Mouse (Mus musculus) thymus, postnatal 4 days (tissue): ENCODE data around the gene Cdkn1a.

ENCODE experiments used
- DNase-seq: peaks from one replicate; pipeline ENCODE4 v3.0.0; 2021

The Cdkn1a gene

DNA sequence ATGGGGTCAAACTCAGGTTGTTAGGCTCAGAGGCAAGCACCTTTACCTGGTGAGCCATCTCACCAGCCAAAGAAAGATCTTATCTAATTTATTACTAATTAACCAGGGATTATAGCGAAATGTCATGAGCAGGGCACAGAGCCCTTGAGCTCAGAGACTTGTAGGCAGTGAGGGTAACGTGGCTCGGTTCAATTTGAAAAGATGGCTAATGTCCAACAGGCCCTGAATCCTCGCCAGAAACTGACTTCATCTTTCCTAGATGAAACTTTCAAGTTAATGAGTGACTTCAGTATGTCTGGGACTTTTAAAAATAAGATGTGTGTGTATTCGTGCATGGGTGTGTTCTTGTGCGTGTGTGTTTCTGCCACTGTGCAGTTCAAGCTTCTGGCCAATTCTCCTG, 32.0 kb downstream of the Cdkn1a start:
- peak; percentile 2 for DNase-seq

DNA sequence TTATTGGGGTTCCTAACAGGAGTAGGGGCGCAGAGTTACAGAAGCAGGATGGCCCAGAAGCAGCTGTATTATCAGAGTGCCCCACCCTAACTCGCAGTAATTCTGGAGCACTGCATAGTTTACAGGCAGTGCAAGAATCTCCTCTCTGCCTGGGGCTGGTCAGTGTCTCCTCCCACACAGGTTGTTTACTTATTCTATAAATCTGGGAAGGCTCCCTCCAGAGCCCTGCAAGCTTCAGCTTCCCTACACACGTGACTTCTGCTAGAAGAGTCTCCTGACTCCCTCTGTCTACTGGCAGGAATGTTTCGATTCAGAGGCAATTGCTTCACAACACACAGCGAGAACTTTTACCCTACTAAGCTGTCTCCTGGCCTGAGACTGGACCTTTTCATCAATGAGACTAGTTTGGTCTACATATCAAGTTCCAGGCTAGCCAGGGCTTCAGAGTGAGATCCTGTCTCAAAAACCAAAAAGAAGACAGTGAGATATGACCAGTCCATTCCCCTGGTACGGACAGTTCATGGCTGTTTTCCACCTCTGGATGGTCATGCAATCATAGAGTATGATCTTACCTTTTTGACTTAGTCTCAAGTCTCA, 32.9 kb downstream of the Cdkn1a start:
- DNase-seq, result peak; percentile 2

DNA sequence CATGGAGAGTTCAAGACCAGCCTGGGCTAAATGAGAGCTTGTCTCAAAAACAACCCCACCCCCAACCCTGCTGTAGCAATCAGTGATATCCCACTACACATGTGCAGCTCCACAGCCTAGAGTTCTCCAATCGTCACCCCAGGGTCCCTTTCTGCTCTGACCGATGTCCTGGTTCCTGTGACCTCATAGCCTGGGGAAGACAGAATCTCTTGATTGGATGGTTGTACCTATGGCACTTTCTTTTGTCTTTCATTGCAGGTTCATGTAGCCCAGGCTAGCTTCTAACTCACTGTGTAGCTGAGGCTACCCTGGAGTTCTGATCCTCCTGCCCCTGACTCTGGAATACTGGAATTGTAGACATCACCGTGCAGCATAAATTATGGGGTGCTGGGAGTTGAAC, 35.8 kb downstream of the Cdkn1a start:
- peak; percentile 0 for DNase-seq

DNA sequence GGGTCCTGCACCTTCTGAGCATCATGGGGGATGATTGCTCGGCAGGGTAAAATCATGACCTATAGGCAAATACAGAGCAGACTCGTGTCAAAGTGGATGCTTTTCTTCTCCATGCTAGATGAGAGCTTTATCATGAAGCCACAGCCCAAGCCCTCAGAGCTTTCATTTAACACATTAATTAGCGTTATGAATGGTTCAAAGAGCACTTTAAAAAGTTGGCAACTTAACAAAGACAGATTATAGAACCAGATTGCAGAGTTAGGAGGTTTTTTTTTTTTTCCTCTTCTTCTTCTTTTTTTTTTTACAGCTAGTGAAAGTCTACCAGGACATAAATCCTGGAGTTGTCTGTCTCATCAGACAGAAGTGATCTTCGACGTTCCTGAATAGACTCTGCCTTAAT, 38.6 kb downstream of the Cdkn1a start:
- DNase-seq, result no peak

DNA sequence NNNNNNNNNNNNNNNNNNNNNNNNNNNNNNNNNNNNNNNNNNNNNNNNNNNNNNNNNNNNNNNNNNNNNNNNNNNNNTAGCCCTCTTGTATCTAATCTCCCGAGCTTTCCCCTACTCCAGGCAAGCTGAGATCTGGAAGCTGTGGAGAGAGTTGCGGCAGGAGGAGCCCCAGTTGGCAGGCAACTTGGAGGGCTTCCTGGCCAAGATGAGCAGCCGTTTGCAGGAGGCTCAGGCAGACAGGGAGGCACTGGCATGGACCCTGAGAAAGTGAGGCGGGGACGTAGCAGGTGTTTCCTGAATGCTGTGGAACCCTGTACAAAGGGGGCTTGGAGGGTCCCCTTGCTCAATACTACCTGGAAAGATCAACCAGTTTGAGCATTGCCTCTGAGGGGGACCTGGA, 44.3 kb downstream of the Cdkn1a start:
- DNase-seq, result peak; percentile 58

DNA sequence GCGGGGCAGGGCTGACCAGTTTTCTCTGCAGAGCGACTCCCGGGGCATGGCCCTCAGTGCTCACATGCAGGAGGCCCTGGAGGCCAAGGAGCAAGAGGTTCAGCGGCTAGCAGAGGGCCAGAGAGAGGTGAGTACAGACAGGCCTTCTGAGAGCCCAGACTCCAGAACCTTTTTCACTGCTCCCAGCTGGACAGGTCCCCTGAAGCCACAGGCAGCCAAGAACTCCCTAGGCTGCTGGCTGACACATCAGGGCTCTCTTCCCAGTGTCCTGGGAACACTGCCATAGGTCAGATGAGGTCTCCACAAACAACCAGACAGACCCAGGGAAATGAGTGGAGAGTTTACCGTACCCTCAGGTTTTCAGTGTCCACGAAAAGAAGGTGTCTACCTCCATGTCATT, 45.5 kb downstream of the Cdkn1a start:
- DNase-seq, result no peak

DNA sequence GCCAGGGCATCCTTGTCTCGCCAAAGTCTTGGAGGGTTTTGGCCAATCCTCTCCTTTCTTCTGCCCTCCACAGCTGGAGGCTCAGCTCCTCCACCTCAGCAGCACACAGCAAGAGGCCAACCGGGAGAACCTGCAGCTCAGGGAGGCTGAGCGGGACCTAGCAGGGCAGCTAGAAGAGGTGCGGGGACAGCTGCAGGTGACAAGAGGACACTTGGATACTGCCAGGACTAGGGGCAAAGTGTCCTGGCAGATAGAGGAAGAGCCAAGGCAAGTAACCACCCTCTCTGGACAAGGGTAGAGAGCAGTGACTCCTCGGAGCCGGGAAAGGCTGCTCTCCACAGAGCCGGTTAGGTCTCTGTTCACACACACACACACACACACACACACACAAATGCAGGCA, 47.1 kb downstream of the Cdkn1a start:
- DNase-seq, result no peak

DNA sequence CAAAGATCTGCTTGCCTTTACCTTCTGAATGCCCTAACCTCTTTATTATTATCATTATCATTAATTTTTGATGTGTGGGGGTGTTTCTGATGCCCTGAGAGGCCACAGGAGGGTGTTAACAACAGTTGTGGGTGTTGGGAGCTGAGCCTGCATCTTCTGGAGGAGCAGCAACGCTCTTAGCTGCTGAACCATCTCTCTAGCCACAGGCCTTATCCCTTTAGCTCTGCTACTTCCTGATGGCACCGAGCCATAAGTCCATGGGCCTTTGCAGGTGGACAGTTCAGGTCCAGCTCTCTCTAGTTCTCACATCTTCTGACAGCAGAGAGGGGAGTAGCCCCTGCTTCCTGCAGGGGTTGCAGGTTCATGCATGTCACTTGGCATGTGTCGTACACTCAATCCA, 50.8 kb downstream of the Cdkn1a start:
- DNase-seq, result no peak

DNA sequence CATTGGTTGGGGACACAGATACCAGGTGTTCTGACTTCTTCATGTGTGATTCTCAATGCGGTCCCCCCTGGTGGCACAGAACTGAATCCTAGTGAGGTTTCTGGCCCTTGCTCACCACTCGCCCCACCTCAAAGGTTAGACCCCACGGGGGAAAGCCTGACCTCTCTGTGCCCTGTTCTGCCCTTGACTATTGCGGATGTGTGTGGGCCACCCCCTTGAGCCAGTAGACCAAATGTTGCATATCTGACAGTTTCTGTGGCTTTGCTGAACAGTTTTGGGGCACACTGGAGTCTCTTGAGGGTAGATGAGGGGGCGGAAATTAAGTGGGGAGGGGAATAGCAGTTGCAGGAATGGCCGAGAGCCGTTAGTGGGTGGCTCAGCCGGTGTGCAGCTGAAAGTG, 52.5 kb downstream of the Cdkn1a start:
- peak; percentile 54 for DNase-seq

DNA sequence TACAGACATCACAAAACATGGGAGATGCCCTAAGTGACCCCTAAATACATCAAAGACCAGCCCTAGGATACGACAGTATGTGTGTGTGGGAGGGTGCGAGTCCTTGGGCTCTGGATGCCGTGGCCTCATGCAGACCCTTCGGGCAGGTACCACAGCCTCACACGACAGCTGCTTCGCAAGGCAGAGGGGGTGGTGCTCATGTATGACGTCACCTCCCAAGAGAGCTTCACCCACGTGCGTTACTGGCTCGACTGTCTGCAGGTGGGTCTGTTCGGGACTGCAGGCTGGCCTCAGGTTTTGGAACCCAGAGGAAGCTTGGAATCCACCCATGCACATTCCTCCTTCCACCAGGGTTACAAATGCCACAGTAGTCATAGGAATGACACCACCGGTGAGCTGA, 54.3 kb downstream of the Cdkn1a start:
- no peak for DNase-seq

DNA sequence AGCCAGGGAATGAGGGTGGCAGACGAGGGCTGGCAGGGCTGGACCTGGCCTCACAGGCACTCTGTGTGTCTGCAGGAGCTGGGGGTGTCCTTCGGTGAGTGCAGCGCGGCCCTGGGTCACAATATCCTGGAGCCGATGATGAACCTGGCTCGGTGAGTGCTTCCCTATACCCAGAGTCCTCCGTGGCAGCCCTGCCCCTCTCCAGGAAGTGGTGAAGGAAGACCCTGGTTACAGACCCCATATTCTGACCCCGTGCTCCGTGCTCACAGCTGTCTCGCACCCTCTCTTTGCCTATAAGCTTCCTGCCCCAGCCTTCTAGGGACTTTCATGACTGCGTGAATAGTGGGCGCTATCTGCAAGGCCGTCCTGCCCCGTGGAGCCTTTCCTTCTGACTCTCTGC, 56.5 kb downstream of the Cdkn1a start:
- DNase-seq, result peak; percentile 51

DNA sequence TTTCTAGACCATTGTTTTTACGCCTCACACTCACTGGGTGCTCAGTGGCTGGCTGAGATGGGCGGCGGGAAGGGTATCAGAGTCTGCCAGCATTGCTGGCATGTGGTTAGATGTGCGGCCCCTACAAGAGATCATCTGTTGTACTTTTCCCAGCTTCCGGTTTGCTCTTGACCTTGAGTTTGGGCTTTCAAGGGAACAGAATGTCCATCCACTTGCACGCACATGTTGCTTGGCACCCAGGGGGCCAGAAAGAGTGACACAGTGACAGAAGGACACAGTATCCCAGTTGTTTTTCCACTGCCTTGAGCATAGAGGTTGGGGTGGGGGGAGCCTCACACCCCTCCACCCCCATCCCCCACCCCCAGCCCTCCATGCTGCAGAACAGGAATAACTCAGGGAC, 57.0 kb downstream of the Cdkn1a start:
- DNase-seq, result no peak

DNA sequence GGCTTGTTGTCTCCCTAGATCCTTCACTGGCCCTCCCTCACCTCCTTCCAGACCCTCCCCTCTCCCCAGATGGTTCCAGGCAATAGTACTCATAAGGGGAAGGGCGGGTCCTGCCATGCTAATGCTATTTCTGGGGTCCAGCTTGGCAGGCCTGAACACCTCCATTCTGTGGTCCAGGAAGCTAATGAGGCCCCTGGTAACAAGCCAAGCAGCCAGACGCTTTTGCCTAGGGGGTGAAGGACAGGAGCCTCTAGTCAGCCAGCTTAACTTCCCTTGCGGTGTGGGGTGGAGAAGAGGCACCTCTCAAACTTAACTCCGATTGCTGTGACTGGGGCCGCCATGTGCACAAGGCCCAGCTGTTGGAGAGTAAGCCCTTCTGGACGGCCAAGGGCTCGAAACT, 59.0 kb downstream of the Cdkn1a start:
- DNase-seq, result no peak
